Comparison of ENCODE assay signal across 21 mouse cellular contexts in the genomic region with DNA sequence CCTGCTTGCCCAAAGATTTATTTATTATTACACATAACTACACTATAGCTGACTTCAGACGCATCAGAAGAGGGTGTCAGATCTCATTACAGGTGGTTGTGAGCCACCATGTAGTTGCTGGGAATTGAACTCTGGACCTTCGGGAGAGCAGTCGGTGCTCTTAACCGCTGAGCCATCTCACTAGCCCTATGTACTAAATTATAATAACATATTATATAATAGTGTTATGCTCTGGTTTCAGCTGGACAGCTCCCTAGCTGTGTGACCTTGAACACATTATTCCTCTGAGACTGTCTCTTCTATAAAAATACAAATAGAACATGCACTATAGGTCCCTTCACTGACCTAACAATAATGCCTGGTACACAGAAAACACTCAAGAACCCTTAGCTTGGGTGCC. TPM values are rescaled to one million over a fixed set of nuclear protein-coding genes. Genes with fewer than 3 reads are reported as not detected.
"Had no signal": no experiment of that assay in that cellular context is flagged by ENCODE, and none has a peak within 500 bp of the region (broad histone marks: within the 10 kb centered on the region; RNA-seq: fewer than 3 reads in every experiment).

No protein-coding gene starts in this region.

- H3K27me3 ChIP-seq: neural tube, embryonic 13.5 days; neural tube, embryonic 15.5 days; stomach, embryonic 15.5 days had no signal

- H3K4me3 ChIP-seq: neural tube, embryonic 13.5 days; neural tube, embryonic 15.5 days; stomach, embryonic 15.5 days had no signal

- H3K36me3 ChIP-seq: neural tube, embryonic 13.5 days; neural tube, embryonic 15.5 days; stomach, embryonic 15.5 days had no signal

- H3K27ac ChIP-seq: neural tube, embryonic 13.5 days; neural tube, embryonic 15.5 days; stomach, embryonic 15.5 days; stomach, postnatal 0 days had no signal

- H3K9ac ChIP-seq: neural tube, embryonic 13.5 days; neural tube, embryonic 15.5 days; stomach, embryonic 15.5 days had no signal

- DNase-seq: retina, postnatal 1 day; right cerebral cortex, adult 18-20 months; right cerebral cortex, postnatal 14 days; right cerebral cortex, postnatal 25 days; right cerebral cortex, postnatal 4 days; spleen, adult 18-20 months; thymus, adult 18-20 months; thymus, adult 2 months; thymus, postnatal 14 days; thymus, postnatal 25 days; thymus, postnatal 36 days; thymus, postnatal 4 days had no signal

- H3K9me3 ChIP-seq: neural tube, embryonic 13.5 days; neural tube, embryonic 15.5 days; stomach, embryonic 15.5 days had no signal

- H3K4me2 ChIP-seq: neural tube, embryonic 13.5 days; neural tube, embryonic 15.5 days; stomach, embryonic 15.5 days had no signal

RNA-seq across cellular contexts. Expression of gene Hils1, which starts 42.4 kb away (rescaled TPM):
- polyA plus RNA-seq: neural tube, embryonic 13.5 days; neural tube, embryonic 14.5 days; neural tube, embryonic 15.5 days; spleen, adult 2 months; stomach, embryonic 14.5 days; stomach, embryonic 15.5 days; stomach, embryonic 16.5 days; stomach, postnatal 0 days; thymus, postnatal 0 days had no signal

RNA-seq across cellular contexts. Expression of gene Sgca, which starts 51.1 kb away (rescaled TPM):
- polyA plus RNA-seq: neural tube, embryonic 13.5 days; neural tube, embryonic 14.5 days had no signal
